Mouse (Mus musculus): ENCODE results near the gene Ndufaf2. TPM values are rescaled to one million over a fixed set of nuclear protein-coding genes. Genes with fewer than 3 reads are reported as not detected.

Ndufaf2 gene
- total RNA-seq, 4 experiments from 2014 or later: 16.1 to 21.8 (median 19.8) TPM

GRCm38 (mm10) chr13:108040451-108040850, 118.0 kb downstream of the Ndufaf2 start:
- DNase-seq (ENCODE audit: low spot score in 2 of 2): no peak

- DNase-seq (ENCODE audit: low spot score in 2 of 2): no peak
Measured at GRCm38 (mm10) chr13:108039902-108040301, 118.5 kb downstream of the Ndufaf2 start.

- DNase-seq (ENCODE audit: low spot score in 2 of 2): no peak
Measured at GRCm38 (mm10) chr13:108039375-108039774, 119.0 kb downstream of the Ndufaf2 start.

GRCm38 (mm10) chr13:108032789-108033188, 125.6 kb downstream of the Ndufaf2 start:
- DNase-seq (ENCODE audit: low spot score in 2 of 2): no peak

- DNase-seq (ENCODE audit: low spot score in 2 of 2): no peak
Measured at GRCm38 (mm10) chr13:108025802-108026201, 132.6 kb downstream of the Ndufaf2 start.

GRCm38 (mm10) chr13:108017349-108017748, 141.1 kb downstream of the Ndufaf2 start:
- no peak for DNase-seq (ENCODE audit: low spot score in 2 of 2)

- DNase-seq (ENCODE audit: low spot score in 2 of 2): no peak
Measured at GRCm38 (mm10) chr13:108015166-108015565, 143.3 kb downstream of the Ndufaf2 start.

- DNase-seq (ENCODE audit: low spot score in 2 of 2): no peak
Measured at GRCm38 (mm10) chr13:108013839-108014238, 144.6 kb downstream of the Ndufaf2 start.

- DNase-seq (ENCODE audit: low spot score in 2 of 2): no peak
Measured at GRCm38 (mm10) chr13:108013110-108013509, 145.3 kb downstream of the Ndufaf2 start.

- DNase-seq (ENCODE audit: low spot score in 2 of 2): no peak
Measured at GRCm38 (mm10) chr13:108007861-108008260, 150.6 kb downstream of the Ndufaf2 start.

GRCm38 (mm10) chr13:107996301-107996700, 162.1 kb downstream of the Ndufaf2 start:
- DNase-seq (ENCODE audit: low spot score in 2 of 2): no peak

- DNase-seq (ENCODE audit: low spot score in 2 of 2): no peak
Measured at GRCm38 (mm10) chr13:107995211-107995610, 163.2 kb downstream of the Ndufaf2 start.

GRCm38 (mm10) chr13:107992573-107992972, 165.8 kb downstream of the Ndufaf2 start:
- DNase-seq (ENCODE audit: low spot score in 2 of 2): no peak

- no peak for DNase-seq (ENCODE audit: low spot score in 2 of 2)
Measured at GRCm38 (mm10) chr13:107984641-107985040, 173.8 kb downstream of the Ndufaf2 start.

- no peak for DNase-seq (ENCODE audit: low spot score in 2 of 2)
Measured at GRCm38 (mm10) chr13:107984186-107984585, 174.2 kb downstream of the Ndufaf2 start.

GRCm38 (mm10) chr13:107983231-107983847, 175.1 kb downstream of the Ndufaf2 start:
- no peak for DNase-seq (ENCODE audit: low spot score in 2 of 2)

GRCm38 (mm10) chr13:107979461-107979860, 179.0 kb downstream of the Ndufaf2 start:
- no peak for DNase-seq (ENCODE audit: low spot score in 2 of 2)

GRCm38 (mm10) chr13:107976886-107977656, 181.4 kb downstream of the Ndufaf2 start:
- DNase-seq (ENCODE audit: low spot score in 2 of 2): no peak

- no peak for DNase-seq (ENCODE audit: low spot score in 2 of 2)
Measured at GRCm38 (mm10) chr13:107972451-107972850, 186.0 kb downstream of the Ndufaf2 start.

- no peak for DNase-seq (ENCODE audit: low spot score in 2 of 2)
Measured at GRCm38 (mm10) chr13:107971868-107972267, 186.6 kb downstream of the Ndufaf2 start.

GRCm38 (mm10) chr13:107970422-107971142, 187.8 kb downstream of the Ndufaf2 start:
- DNase-seq (ENCODE audit: low spot score in 2 of 2): no peak

- peak; percentile 76 to 77 for DNase-seq (ENCODE audit: low spot score in 2 of 2)
Measured at GRCm38 (mm10) chr13:107969961-107970391, 188.4 kb downstream of the Ndufaf2 start.
